Mouse (Mus musculus) spleen, adult 2 months (tissue): ENCODE results near the gene Paf1.

Experiments
- CTCF ChIP-seq: fragments of 200-500 bp; IDR thresholded peaks from 2 replicates; pipeline ENCODE4 v1.5.1; 2011; ENCODE audit warnings: mild to moderate bottlenecking, inconsistent platforms; ENCODE audit not compliant: insufficient read depth, insufficient read length, insufficient replicate concordance; ENCODE audit errors: extremely low read depth
- POLR2A ChIP-seq: fragments of 200-500 bp; IDR thresholded peaks from 2 replicates; pipeline ENCODE4 v1.6.1; 2011; ENCODE audit warnings: low read depth, low read length, inconsistent platforms

DNA sequence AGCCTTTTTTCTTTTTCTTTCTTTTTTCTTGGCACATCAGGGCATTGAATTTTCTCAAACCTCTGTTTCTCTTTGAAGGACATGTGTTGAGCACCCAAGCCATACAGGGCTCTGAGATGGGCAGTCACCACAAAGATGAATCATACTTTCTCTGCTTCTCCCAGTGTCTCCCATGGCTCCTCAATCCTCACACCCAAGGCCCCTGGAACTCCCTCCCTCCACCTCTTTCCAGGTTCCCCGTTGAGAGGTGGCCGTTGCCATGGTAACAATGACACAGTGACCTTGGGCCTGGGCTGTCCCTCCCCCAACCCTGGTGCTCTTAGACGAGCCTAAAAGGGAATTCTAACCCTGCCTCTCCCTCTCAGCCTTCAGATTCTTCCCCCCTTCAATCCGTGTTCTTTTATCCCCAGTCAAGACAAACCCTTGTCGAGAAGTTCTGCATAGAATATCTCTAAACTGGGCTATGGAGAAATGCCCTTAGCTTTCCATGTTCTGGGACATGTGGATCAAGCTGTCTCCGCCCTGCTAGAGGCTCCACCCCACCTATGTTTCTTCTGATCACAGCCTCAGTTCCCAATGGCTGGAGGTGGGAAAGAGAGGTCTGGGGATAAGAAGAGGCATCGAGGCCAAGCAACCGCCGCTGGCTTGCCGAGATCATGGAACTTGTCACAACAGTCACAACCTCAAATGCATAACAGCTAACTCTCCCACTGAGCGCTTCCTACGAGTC is 54.5 kb downstream of the Paf1 start:
- no peak for TF ChIP-seq POLR2A
- no peak for TF ChIP-seq CTCF
